Mouse (Mus musculus) CH12.LX (cell line): ENCODE measurements around the gene Ndufv1.

Experiments
- CTCF ChIP-seq, 2 experiments: IDR thresholded peaks in 1 of 2; conservative IDR thresholded peaks in 1 of 2; 2 replicates each; pipeline ENCODE4 v1.5.1; 2011 to 2012; ENCODE audit warnings: low read depth in 2 of 2, low read length in 2 of 2, improper control_type of control experiment in 1 of 2, inconsistent platforms in 1 of 2, mild to moderate bottlenecking in 1 of 2, moderate library complexity in 1 of 2
- E2F4 ChIP-seq: IDR thresholded peaks from 2 replicates; pipeline ENCODE4 v1.6.1; 2011; ENCODE audit warnings: low read depth, low read length, improper control_type of control experiment; ENCODE audit not compliant: insufficient replicate concordance
- EP300 ChIP-seq: IDR thresholded peaks from 2 replicates; pipeline ENCODE4 v1.6.1; 2011; ENCODE audit warnings: low read length, improper control_type of control experiment
- HCFC1 ChIP-seq: IDR thresholded peaks from 2 replicates; pipeline ENCODE4 v1.6.1; 2012; ENCODE audit warnings: low read depth, mild to moderate bottlenecking, inconsistent platforms, low read length, improper control_type of control experiment
- POLR2A ChIP-seq: IDR thresholded peaks from 2 replicates; pipeline ENCODE4 v1.6.1; 2011; ENCODE audit warnings: low read depth, mild to moderate bottlenecking, improper control_type of control experiment, low read length
- POLR2AphosphoS2 ChIP-seq: IDR thresholded peaks from 2 replicates; pipeline ENCODE4 v1.6.1; 2011; ENCODE audit warnings: low read depth, low read length, improper control_type of control experiment
- RCOR1 ChIP-seq: conservative IDR thresholded peaks from 2 replicates; pipeline ENCODE4 v1.6.1; 2012; ENCODE audit warnings: low read depth, mild to moderate bottlenecking, inconsistent platforms, low read length, improper control_type of control experiment
- UBTF ChIP-seq: IDR thresholded peaks from 2 replicates; pipeline ENCODE4 v1.6.1; 2012; ENCODE audit warnings: low read depth, mild to moderate bottlenecking, inconsistent platforms, low read length, improper control_type of control experiment, moderate library complexity
- USF2 ChIP-seq: conservative IDR thresholded peaks from 2 replicates; pipeline ENCODE4 v1.6.1; 2011; ENCODE audit warnings: low read depth, low read length, improper control_type of control experiment

DNA sequence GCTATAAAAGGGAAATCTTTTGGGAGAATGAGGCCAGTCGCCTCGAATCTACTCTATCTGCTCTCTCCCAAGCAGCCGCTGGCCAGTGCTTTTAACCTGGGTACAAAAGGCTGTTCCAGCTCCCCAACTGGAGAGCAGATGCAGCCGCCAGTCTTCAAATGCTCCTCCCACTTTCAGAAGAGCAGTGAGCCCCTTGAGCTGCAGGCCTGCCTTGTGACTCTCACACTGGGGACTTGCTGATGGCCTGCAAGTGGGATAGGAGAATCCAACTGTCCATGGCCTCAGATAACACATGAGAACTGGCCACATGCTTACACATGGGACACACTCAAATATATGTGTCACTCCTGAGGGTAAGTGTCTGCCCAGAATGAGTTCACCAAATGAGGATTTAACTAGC is 44.1 kb upstream of the Ndufv1 start:
- TF ChIP-seq POLR2A (no peak), EP300 (no peak), UBTF (no peak), CTCF (conservative IDR thresholded peaks at IDR 0.05 in 1 of 2, IDR thresholded peaks at IDR 0.05 in 1 of 2; ENCODE audit: low read depth in 2 of 2, low read length in 2 of 2) (no peak), E2F4 (no peak), RCOR1 (no peak), HCFC1 (no peak), POLR2AphosphoS2 (no peak), USF2 (no peak)
